Mouse (Mus musculus) left cerebral cortex, postnatal 10 days (tissue): Measurements from ENCODE around the gene Ptprn2. TPM values are rescaled to one million over a fixed set of nuclear protein-coding genes. Genes with fewer than 3 reads are reported as not detected.

Experiments used
- DNase-seq, 2 experiments: peaks; one replicate each; pipeline ENCODE4 v3.0.0; 2021 to 2022; ENCODE audit warnings: low spot score in 2 of 2, mixed read lengths in 1 of 2; ENCODE audit errors: extremely low spot score in 1 of 2
- intact Hi-C: fragments of 180-260 bp; cut with DNase I; formaldehyde crosslinking; loops from one replicate; pipeline ENCODE4 v1.15.1; 2025
- total RNA-seq, 2 experiments: library from RNA; stranded (reverse); gene quantifications; 2 replicates each; pipeline ENCODE4 v1.2.3; 2021

The Ptprn2 gene
- total RNA-seq, 2 experiments from 2014 or later, result 331 to 341 TPM

- intact Hi-C loops, result loop anchor here (10.0 kb wide), 1 partner anchor 169 kb away; no protein-coding TSS in a partner anchor
- DNase-seq, result no peak
Measured at GRCm38 (mm10) chr12:117155307-117156220, 670.0 kb downstream of the Ptprn2 start.

- intact Hi-C loops, result loop anchor here (10.0 kb wide), 1 partner anchor 169 kb away; no protein-coding TSS in a partner anchor
- no peak for DNase-seq
Measured at GRCm38 (mm10) chr12:117156256-117156655, 670.7 kb downstream of the Ptprn2 start.

GRCm38 (mm10) chr12:117156786-117157185, 671.3 kb downstream of the Ptprn2 start:
- intact Hi-C loops, result loop anchor here (10.0 kb wide), 1 partner anchor 168 kb away; no protein-coding TSS in a partner anchor
- DNase-seq, result no peak

GRCm38 (mm10) chr12:117157249-117157648, 671.7 kb downstream of the Ptprn2 start:
- DNase-seq, result no peak
- intact Hi-C loops, result loop anchor here (10.0 kb wide), 1 partner anchor 168 kb away; no protein-coding TSS in a partner anchor

- no peak for DNase-seq
- intact Hi-C loops, result loop anchor here (10.0 kb wide), 1 partner anchor 167 kb away; no protein-coding TSS in a partner anchor
Measured at GRCm38 (mm10) chr12:117157660-117158386, 672.3 kb downstream of the Ptprn2 start.

DNA sequence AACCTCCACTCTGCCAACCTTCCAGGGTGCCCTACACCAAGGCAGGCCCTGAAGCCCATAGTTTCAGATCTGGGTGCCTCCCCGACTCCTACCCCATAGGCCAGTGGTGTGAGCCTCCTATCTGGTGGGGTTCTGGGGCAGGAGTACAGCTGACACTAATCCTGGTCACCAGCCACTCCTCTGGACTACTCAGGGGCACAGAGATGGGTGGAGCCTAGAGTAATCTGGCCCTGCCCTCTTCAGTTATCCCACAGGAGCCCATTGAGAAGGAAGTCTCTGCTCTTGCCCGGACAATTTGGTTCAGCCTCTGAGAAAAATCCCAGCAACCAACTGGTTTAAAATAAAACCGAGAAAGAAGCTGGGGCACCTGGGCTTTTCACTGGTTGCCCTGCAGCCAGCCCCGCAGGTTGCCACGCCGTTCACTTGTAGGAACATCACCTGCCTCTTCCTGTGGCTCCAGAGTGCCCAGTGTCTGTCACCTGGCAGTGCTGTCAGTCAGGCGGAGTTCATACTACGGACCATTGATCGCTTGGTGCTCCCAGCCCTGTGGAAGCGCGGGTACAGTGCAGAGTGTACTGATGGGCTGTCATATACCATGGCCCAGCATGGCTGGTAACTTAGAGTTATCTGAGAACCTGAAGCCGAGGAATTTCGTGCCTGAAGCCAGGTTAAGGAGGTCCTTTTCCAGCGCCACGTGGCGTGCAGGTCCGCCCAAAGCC, 673.6 kb downstream of the Ptprn2 start:
- no peak for DNase-seq
- intact Hi-C loops, result loop anchor here (10.0 kb wide), 1 partner anchor 166 kb away; no protein-coding TSS in a partner anchor

- DNase-seq, result peak in 1 of 2 experiments; percentile 46
- intact Hi-C loops, result loop anchor here (10.0 kb wide), 1 partner anchor 165 kb away; no protein-coding TSS in a partner anchor
Measured at GRCm38 (mm10) chr12:117159669-117160210, 674.2 kb downstream of the Ptprn2 start.

DNA sequence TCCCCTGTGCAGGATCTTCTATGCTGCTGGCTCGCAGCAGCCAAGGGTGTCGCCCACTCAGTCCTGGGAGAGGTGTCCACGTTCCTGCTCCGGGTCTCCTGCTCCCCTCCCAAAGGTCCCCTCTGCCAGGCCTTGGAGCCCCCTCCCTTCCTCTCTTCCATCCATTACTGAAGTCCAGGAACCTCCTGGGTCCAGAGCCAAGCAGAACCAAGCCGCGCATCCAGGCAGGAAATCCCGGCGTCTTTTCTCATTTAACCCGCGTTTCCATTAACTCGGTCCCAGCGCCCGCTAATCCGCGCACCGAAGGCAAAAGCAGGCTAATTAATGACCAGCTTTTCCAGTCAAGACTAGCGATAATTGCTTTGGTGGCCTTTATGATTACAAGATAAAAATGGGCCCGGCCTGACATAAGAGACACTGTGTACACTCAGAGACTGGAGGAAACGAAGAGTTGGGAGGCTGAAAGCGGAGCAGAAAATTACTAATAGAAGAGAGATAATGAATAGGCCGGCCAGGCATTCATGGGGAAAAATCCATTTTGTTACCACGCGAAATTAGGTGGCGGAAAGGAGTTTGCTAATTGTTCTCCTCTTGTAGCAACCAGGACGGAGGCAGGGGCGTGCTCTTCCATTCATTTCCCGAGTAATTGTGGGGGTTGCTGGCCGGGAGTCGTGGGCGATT, 674.8 kb downstream of the Ptprn2 start:
- intact Hi-C loops, result no loop called here
- DNase-seq, result no peak

GRCm38 (mm10) chr12:117162180-117162579, 676.7 kb downstream of the Ptprn2 start:
- intact Hi-C loops, result no loop called here
- DNase-seq, result no peak

GRCm38 (mm10) chr12:117163789-117164188, 678.3 kb downstream of the Ptprn2 start:
- no peak for DNase-seq
- intact Hi-C loops, result no loop called here

- intact Hi-C loops, result no loop called here
Measured at GRCm38 (mm10) chr12:117166266-117166665, 680.7 kb downstream of the Ptprn2 start.

GRCm38 (mm10) chr12:117169670-117170069, 684.1 kb downstream of the Ptprn2 start:
- DNase-seq, result no peak
- intact Hi-C loops, result no loop called here

More at GRCm38 (mm10) chr12:117166266-117166665, 680.7 kb downstream of the Ptprn2 start:
- DNase-seq, result no peak

GRCm38 (mm10) chr12:117172529-117172884, 687.0 kb downstream of the Ptprn2 start:
- intact Hi-C loops, result no loop called here
- no peak for DNase-seq

DNA sequence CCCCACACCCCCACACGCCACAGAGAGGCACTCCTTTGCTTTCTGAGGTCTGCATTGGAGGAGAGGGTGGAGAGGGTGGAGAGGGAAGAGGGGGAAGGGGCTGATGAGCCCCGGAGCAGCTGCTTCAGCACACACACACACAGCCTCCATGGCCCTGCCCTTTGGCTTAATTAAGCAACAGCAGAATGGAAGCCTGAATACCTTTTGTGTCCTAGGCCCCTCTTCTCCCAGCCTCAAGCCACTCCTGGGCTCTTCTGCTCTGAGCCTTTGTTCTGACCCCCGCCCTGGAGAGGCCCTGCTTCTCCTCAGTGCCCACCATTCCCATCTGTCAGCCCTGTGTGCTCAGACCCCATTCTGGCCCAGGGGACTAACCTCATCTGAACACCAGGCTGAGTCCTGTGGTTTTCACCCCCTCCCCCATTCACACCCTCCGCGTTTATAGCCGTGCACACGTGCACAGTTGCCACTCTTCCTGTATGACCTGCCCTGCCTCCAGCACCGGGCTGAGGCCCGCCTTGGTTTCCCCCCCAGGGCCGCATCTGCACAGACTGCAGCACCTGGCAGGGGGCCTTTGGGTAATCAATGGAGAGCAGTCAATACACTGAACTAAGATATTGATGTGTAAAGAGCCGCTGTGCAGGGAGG, 687.5 kb downstream of the Ptprn2 start:
- no peak for DNase-seq
- intact Hi-C loops, result no loop called here

DNA sequence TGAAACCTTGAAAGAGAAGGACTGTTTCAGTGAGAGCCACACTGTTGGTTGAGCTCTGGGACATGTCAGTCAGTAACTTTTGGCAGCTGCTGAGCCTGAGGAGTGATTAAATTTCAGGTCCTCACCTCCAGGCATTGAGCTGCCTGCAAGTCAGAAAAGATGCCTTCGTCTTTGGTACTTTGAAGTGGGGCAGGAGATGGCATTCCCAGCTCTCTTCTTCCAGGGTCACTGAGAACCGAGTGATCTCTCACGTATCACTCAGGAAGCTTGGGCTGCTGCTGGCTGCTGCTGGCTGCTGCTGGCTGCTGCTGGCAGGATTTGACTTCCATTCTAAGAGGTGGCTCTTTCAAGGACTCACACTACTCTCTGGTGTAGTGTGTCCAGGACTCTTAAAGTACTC, 688.7 kb downstream of the Ptprn2 start:
- DNase-seq, result no peak
- intact Hi-C loops, result no loop called here

DNA sequence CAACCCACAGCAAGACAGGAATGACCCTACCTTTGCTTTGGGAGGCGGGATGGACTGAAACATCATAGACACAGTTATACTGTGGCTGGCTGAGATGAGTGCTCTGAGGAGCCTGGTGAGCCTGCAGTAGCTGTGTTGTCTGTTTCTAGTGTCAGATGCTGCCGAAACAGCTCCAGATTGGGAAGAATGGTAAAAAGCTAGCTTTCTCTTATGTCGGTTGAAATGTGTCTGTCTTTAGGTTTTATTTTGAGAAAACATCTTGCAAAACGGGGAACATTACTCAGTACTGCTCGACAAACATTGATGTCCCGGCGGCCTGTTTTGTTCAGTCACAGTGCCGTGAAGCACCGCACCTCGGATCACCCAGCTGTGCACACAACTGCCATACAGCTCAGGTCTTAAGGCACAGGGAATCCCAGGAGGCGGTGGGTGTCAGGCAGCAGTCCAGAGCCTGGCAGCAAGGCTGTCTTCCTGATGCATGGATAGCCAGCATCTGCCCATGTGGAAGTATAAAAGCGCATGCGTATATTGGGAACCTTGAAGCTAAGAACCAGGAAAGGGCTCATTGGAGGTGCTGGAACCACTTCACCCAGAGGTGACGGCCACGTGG, 689.7 kb downstream of the Ptprn2 start:
- DNase-seq, result no peak
- intact Hi-C loops, result no loop called here

- no peak for DNase-seq
- intact Hi-C loops, result no loop called here
Measured at GRCm38 (mm10) chr12:117176259-117176823, 690.8 kb downstream of the Ptprn2 start.
